Mouse (Mus musculus) hindbrain, embryonic 11.5 days (tissue): ENCODE measurements around the gene Caskin2. TPM values are rescaled to one million over a fixed set of nuclear protein-coding genes. Genes with fewer than 3 reads are reported as not detected.
"Not testable (repeated sequence)": the region's sequence is repeated elsewhere in the genome, so short reads cannot be mapped to it uniquely, and the experiment has no call there.

Source experiments
- ATAC-seq: fragments of 200-750 bp; cut with Nextera tagmentation; 2 replicates; pipeline ENCODE4 v1.8.0; 2017; ENCODE audit warnings: mild to moderate bottlenecking, moderate TSS enrichment, moderate library complexity; ENCODE audit not compliant: low FRiP score
- DNase-seq: peaks from one replicate; pipeline ENCODE4 v3.0.0-alpha.2; 2015; ENCODE audit warnings: low spot score
- H3K27ac ChIP-seq: fragments of 300-500 bp; sonication (generic); 2 replicates; pipeline ENCODE4 v1.5.1; 2014; ENCODE audit warnings: mild to moderate bottlenecking, low read depth, low read length
- H3K27me3 ChIP-seq: fragments of 300-500 bp; sonication (generic); 2 replicates; pipeline ENCODE4 v1.6.1; 2014; ENCODE audit warnings: mild to moderate bottlenecking, low read length, moderate library complexity, mixed read lengths; ENCODE audit not compliant: control insufficient read depth, insufficient read depth
- H3K36me3 ChIP-seq: fragments of 300-500 bp; sonication (generic); 2 replicates; pipeline ENCODE4 v1.6.1; 2014; ENCODE audit warnings: mild to moderate bottlenecking, low read length, moderate library complexity, mixed read lengths; ENCODE audit not compliant: control insufficient read depth, insufficient read depth
- H3K4me1 ChIP-seq: fragments of 300-500 bp; sonication (generic); replicated peaks from 2 replicates; pipeline ENCODE4 v1.6.1; 2014; ENCODE audit warnings: low read length, mixed read lengths; ENCODE audit not compliant: control insufficient read depth, insufficient read depth
- H3K4me2 ChIP-seq: fragments of 300-500 bp; sonication (generic); replicated peaks from 2 replicates; pipeline ENCODE4 v1.6.1; 2014; ENCODE audit warnings: mild to moderate bottlenecking, low read depth, low read length
- H3K4me3 ChIP-seq: fragments of 300-500 bp; sonication (generic); 2 replicates; pipeline ENCODE4 v1.5.1; 2014; ENCODE audit warnings: low read depth, low read length
- H3K9ac ChIP-seq: fragments of 300-500 bp; sonication (generic); 2 replicates; pipeline ENCODE4 v1.6.1; 2014; ENCODE audit warnings: low read depth, low read length
- H3K9me3 ChIP-seq: fragments of 300-500 bp; sonication (generic); 2 replicates; pipeline ENCODE4 v1.6.1; 2016; ENCODE audit warnings: low read length; ENCODE audit not compliant: control insufficient read depth
- WGBS: fragments of 180-500 bp; shearing (Covaris S2); extraction: QIAGEN DNeasy Blood & Tissue Kit; methylation state at CpG from one replicate; pipeline ENCODE4 v1.1.7; 2014; 5-methylcytosine and 5-hydroxymethylcytosine counted together
- polyA plus RNA-seq: library from polyadenylated mRNA; unstranded; fragments of >200 nt; fragmentation: Nextera tagmentation; extraction: Ambion mirVana; gene quantifications from 2 replicates; pipeline ENCODE4 v1.2.1, GENCODE M21; 2014

The Caskin2 gene
- polyA plus RNA-seq, result 12.2 and 12.9 TPM in 2 replicates

DNA sequence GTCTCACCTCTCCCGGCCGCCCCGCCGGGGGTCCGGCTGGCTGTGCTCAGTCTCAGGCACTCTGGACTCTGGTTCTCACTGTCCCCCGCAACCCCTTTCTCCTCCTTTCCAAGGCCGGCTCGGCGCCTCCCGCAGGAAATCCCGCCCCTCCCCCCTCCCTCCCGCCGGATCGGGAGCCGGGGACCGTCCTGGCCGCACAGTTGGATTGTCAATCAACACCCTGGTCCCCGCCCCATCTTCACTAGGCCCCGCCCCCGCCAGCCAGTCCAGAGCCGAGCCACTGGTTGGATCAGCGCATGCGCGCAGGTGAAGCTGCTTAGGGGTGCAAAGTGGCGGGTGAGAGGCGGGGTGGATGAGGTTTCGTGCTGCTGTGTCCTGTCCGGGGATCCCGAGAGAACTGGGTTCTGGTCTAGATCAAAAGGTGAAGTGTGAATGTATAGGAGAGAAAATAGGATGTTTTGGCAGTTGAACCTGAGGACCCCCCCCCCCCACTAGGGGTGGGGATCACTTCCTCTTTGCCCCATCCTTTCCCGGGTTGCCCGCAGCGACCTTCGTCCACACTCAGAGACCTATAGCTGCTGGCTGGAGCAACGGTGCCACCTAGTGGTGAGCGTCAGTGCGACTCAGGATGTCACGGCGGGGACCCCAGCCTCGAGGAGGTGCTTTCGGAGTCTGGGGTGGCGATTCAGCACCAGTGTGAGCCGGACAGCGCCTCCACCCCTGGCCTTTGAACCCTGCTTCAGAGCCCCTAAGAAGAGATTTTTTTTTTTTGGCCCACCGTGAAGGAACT lies at the start of gene Caskin2:
TSS of gene Caskin2 (minus strand) at position 133 of the 790 bp plus-strand sequence.
- DNase-seq (peak; percentile 98), ATAC-seq (peak; percentile 93)
- Histone ChIP-seq H3K27ac (peak within 1 kb of the TSS; percentile 54; the same call in 1 of the 2 replicates), H3K9ac (peak within 1 kb of the TSS; percentile 84), H3K4me1 (peaks cover 11% of the 10 kb centered on the region), H3K4me2 (peak within 1 kb of the TSS; percentile 67), H3K9me3 (no peaks in the 10 kb centered on the region), H3K27me3 (no peaks in the 10 kb centered on the region), H3K4me3 (peak within 1 kb of the TSS; percentile 90), H3K36me3 (0 out of 2 replicates have a peak, but pooled peaks cover 3% of the 10 kb centered on the region)
- WGBS, result under 1% methylated on average over 43 of the region's 44 CpGs

DNA sequence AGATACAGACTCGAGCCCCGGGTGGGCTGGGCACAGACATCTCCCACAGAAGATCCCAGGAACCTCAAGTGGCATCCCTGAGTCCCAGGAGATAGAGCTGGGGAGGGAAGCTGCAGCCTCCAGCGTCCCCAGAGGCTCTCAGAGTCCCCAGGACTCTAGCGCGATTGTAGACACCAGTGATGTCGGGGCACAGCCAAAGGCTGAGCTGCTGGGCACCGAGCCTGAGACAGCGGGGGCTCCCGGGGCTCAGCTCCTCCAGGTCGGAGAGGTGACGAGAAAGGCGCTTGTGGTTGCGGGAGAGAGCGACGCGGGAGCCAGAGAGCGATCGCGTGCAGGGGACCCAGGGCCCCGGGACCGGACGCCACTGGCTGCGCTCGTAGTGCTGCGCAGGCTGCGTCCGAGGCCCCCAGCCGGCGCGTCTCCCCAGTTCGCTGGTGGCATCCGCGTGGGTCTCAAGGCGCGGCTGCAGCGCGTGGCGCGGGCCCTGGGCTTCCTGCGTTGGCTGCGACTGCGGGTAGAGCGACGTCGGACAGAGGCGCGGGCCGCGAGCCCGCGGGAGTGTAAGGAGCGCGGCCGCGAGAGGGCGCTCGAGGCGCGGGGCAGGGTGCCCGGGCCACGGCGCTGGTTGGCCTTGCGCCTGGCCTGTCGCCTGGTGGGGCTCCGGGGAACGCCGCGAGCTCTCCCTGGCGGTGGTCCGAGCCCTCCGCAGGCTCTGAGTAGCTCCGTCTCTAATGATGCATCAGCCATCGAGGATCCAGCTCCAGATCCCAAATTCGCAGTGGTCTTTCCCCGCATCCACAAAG lies 45.9 kb upstream of the Caskin2 start:
- Histone ChIP-seq H3K9me3 (no peaks in the 10 kb centered on the region), H3K9ac (0 out of 2 replicates have a peak overlapping the region, but pooled peaks have one; percentile 15), H3K4me2 (peak overlapping the region; percentile 48), H3K4me1 (peaks cover 10% of the 10 kb centered on the region; the same call in 1 of the 2 replicates), H3K36me3 (no peaks in the 10 kb centered on the region), H3K4me3 (peak overlapping the region; percentile 29), H3K27me3 (peaks cover 38% of the 10 kb centered on the region), H3K27ac (no peak overlapping the region)
- ATAC-seq, result peak; percentile 76
- 3% methylated on average over 73 of the region's 75 CpGs for WGBS
- DNase-seq, result peak; percentile 92

DNA sequence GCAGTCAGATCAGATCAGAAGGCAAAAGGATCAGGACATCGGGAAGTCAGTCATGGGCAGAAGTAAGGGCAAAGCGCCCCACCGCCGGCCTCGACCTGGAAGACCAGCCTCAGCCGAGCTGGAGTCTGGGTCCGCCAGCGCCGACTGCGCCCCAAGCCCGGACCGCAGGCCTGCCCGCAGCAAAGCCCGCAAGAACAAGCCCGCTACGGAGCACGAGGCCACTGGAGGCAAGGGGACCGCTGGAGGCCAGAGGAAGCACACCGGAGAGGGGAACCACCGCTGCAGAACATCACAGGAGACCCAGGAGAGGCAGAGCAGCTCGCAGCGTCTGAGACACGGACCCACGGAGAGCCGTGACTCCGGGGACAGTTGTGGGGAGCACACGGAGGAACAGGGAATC lies 44.9 kb upstream of the Caskin2 start, which contains the start of gene Myo15b:
TSS of gene Myo15b (plus strand) at position 53 of the 400 bp plus-strand sequence.
- DNase-seq (peak; percentile 43), ATAC-seq (no peak)
- 11% methylated on average over 27 of the region's 27 CpGs for WGBS
- Histone ChIP-seq H3K27me3 (peaks cover 38% of the 10 kb centered on the region), H3K9me3 (no peaks in the 10 kb centered on the region), H3K36me3 (no peaks in the 10 kb centered on the region), H3K4me1 (peaks cover 10% of the 10 kb centered on the region; the same call in 1 of the 2 replicates), H3K4me3 (peak within 1 kb of the TSS; percentile 29), H3K9ac (0 out of 2 replicates have a peak within 1 kb of the TSS, but pooled peaks have one; percentile 15), H3K4me2 (peak within 1 kb of the TSS; percentile 48), H3K27ac (no peak within 1 kb of the TSS)

DNA sequence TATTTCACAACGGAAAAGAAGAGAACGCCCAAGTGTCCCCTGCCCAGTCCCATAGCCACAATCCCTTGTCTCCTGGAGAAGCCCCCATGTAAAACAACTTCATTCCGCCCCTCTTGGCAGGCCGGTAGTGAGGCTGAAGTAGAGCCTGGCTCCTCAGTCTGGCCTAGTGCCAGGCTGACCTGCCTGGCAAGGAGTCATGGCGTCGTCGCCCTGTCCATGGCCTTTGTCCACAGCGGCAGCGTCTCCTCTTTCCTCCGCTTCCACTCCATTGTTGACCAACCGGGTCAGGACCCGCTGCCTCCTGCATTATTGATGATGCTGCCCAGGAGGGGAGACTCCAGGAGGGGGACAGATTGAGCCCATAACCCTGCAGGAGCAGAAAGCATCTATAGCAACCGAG lies 44.5 kb upstream of the Caskin2 start:
- 36% methylated on average over 13 of the region's 13 CpGs for WGBS
- H3K4me3 ChIP-seq, result no peak overlapping the region

DNA sequence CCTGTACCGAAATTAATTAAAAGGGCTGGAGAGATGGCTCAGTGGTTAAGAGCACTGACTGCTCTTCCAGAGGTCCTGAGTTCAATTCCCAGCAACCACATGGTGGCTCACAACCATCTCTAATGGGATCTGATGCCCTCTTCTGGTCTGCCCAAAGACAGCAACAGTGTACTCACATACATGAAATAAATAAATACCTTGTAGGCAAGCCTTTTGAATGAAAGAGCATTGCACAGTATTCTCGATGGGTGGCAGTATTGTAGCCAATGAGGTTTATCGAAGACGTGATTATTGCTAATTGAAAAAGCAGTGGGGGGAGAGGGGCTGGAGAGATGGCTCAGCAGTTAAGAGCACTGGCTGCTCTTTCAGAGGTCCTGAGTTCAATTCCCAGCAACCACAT lies 43.7 kb upstream of the Caskin2 start:
- ATAC-seq, H3K27ac ChIP-seq, H3K4me2 ChIP-seq, DNase-seq, H3K36me3 ChIP-seq, H3K9ac ChIP-seq, H3K9me3 ChIP-seq, H3K4me3 ChIP-seq: not testable (repeated sequence)
- Histone ChIP-seq H3K27me3 (peaks cover 38% of the 10 kb centered on the region), H3K4me1 (peaks cover 10% of the 10 kb centered on the region; the same call in 1 of the 2 replicates)
- WGBS, result 90% methylated on average over 4 of the region's 4 CpGs

More for the DNA sequence above, 44.5 kb upstream of the Caskin2 start:
- Histone ChIP-seq H3K9ac (0 out of 2 replicates have a peak overlapping the region, but pooled peaks have one; percentile 11), H3K9me3 (no peaks in the 10 kb centered on the region), H3K27ac (no peak overlapping the region), H3K27me3 (peaks cover 38% of the 10 kb centered on the region), H3K4me2 (no peak overlapping the region), H3K4me1 (peaks cover 10% of the 10 kb centered on the region; the same call in 1 of the 2 replicates), H3K36me3 (no peaks in the 10 kb centered on the region)
- ATAC-seq (no peak), DNase-seq (no peak)

DNA sequence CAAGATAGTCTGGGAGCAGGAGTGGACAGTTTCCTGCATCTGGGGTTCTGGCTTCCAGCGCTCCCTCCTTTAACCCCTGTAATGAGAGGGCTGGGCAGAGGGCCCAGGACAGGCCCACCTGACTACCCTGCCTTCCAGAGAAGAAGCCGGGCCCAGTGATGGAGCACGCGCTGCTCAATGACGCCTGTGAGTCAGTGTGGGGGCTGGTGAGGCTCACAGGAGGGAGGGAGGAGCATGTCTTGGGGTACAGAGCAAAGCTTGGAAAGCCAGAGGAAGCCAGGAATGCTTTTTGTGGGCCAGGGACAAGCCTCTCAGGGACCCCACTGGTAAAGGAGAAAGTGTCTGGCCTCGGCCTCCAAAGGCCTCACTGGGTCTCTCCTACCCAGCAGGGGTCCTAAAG lies 41.2 kb upstream of the Caskin2 start:
- no peak overlapping the region for H3K4me3 ChIP-seq
- H3K36me3 ChIP-seq, result no peaks in the 10 kb centered on the region
- peaks cover 10% of the 10 kb centered on the region; the same call in 1 of the 2 replicates for H3K4me1 ChIP-seq
- ATAC-seq (no peak), DNase-seq (no peak)
- H3K9me3 ChIP-seq, result no peaks in the 10 kb centered on the region
- H3K9ac ChIP-seq, result no peak overlapping the region
- H3K4me2 ChIP-seq, result no peak overlapping the region
- H3K27me3 ChIP-seq, result peaks cover 22% of the 10 kb centered on the region
- 81% methylated on average over 6 of the region's 6 CpGs for WGBS
- no peak overlapping the region for H3K27ac ChIP-seq

DNA sequence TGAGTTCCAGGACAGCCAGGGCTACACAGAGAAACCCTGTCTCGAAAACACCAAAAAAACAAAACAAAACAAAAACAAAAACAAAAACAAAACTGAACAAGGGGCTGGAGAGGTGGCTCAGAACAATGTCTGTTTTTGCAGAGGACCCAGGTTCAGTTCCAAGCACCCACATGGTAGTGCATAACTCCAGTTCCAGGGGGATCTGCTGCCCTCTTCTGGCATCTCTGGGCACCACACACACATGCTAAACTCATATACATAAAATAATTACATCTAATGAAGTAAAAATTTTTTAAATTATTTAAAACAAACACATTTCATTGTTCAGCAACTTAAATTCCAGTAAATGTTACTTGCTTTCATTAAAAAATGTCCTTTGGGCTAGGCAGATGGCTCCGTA lies 32.4 kb upstream of the Caskin2 start:
- Histone ChIP-seq H3K36me3 (no peaks in the 10 kb centered on the region), H3K4me3 (no peak overlapping the region), H3K27ac (no peak overlapping the region), H3K27me3 (no peaks in the 10 kb centered on the region), H3K9ac (no peak overlapping the region), H3K4me2 (no peak overlapping the region), H3K4me1 (no peaks in the 10 kb centered on the region; the same call in 1 of the 2 replicates), H3K9me3 (no peaks in the 10 kb centered on the region)
- ATAC-seq (no peak), DNase-seq (no peak)
- WGBS, result 93% methylated on average over 2 of the region's 2 CpGs

DNA sequence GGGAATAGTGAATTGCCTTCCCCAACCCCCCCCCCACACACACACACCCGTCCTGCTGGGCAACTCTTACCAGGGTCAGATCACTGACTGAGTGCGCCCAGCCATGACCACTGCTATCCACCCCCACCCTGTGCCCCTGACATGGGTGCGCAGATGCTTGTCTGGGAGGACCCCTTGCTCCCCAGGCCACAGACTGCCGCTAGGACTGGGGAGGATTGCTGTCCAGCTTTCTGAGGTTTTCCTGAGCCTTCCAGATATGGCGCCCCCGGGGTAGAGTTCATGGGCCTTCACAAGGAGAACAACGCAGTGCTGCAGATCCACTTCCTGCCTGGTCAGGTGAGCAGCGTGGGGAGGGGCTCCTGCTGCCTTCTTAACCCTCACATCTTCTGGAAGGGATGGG lies 30.8 kb upstream of the Caskin2 start:
- no peak overlapping the region for H3K27ac ChIP-seq
- no peak overlapping the region for H3K9ac ChIP-seq
- H3K4me1 ChIP-seq, result no peaks in the 10 kb centered on the region; the same call in 1 of the 2 replicates
- H3K4me2 ChIP-seq, result no peak overlapping the region
- no peaks in the 10 kb centered on the region for H3K36me3 ChIP-seq
- ATAC-seq (no peak), DNase-seq (no peak)
- WGBS, result 76% methylated on average over 8 of the region's 8 CpGs
- no peak overlapping the region for H3K4me3 ChIP-seq
- no peaks in the 10 kb centered on the region for H3K27me3 ChIP-seq
- H3K9me3 ChIP-seq, result no peaks in the 10 kb centered on the region
